ENCODE assay signal across 9 mouse cellular contexts in genomic region chr14:27022876-27023275, GRCm38 (mm10). TPM values are rescaled to one million over a fixed set of nuclear protein-coding genes. Genes with fewer than 3 reads are reported as not detected.
DNase-seq lines count a peak whose midpoint lies in the region; ATAC-seq and TF ChIP-seq lines count a peak whose summit lies in the region.
"Had no signal": no experiment of that assay in that cellular context is flagged by ENCODE, and none has a peak within 500 bp of the region (broad histone marks: within the 10 kb centered on the region; RNA-seq: fewer than 3 reads in every experiment).

No protein-coding gene starts in this region.

- H3K4me1 ChIP-seq in kidney, postnatal 0 days (replicated peaks; ENCODE audit: insufficient read depth, low read length) = no peaks in the 10 kb centered on the region
- H3K4me1 ChIP-seq in neural tube, embryonic 11.5 days (ENCODE audit: control insufficient read depth, insufficient read depth, low read length) = no peaks in the 10 kb centered on the region

- H3K9ac ChIP-seq in kidney, postnatal 0 days (ENCODE audit: low read depth, low read length) = no peak overlapping the region
- H3K9ac ChIP-seq in neural tube, embryonic 11.5 days (ENCODE audit: low read length) = no peak overlapping the region

- H3K4me3 ChIP-seq in kidney, postnatal 0 days (replicated peaks; ENCODE audit: low read depth, low read length) = no peak overlapping the region
- no peak overlapping the region for H3K4me3 ChIP-seq in neural tube, embryonic 11.5 days (ENCODE audit: low read depth, low read length)

- DNase-seq in heart, adult 18-20 months = peak; percentile 21 to 72
- DNase-seq in heart, adult 9 months (ENCODE audit: low spot score in 2 of 2) = no peak
- DNase-seq in ovary, postnatal 14 days (ENCODE audit: low spot score) = peak; percentile 46
- DNase-seq in ovary, postnatal 10 days (ENCODE audit: low spot score) = no peak
- DNase-seq in adrenal gland, postnatal 4 days (ENCODE audit: low spot score in 2 of 2) = peak; percentile 51
- peak; percentile 54 for DNase-seq in kidney, postnatal 0 days (ENCODE audit: low spot score)
- peak; percentile 68 for DNase-seq in neural tube, embryonic 11.5 days (ENCODE audit: low spot score)
- no peak for DNase-seq in Muller cell, postnatal 12 days (ENCODE audit: inconsistent ontology term)

- H3K36me3 ChIP-seq in kidney, postnatal 0 days (ENCODE audit: insufficient read depth, low read length) = no peaks in the 10 kb centered on the region
- H3K36me3 ChIP-seq in neural tube, embryonic 11.5 days (ENCODE audit: control insufficient read depth, insufficient read depth, low read length) = no peaks in the 10 kb centered on the region

- peak; percentile 82 for TF ChIP-seq CTCF in kidney, postnatal 0 days (IDR thresholded peaks at IDR 0.05; ENCODE audit: low read depth)

- H3K27ac ChIP-seq in kidney, postnatal 0 days = no peak overlapping the region
- no peak overlapping the region for H3K27ac ChIP-seq in neural tube, embryonic 11.5 days (ENCODE audit: low read depth, low read length)
- H3K27ac ChIP-seq: macrophage had no signal

- H3K4me2 ChIP-seq in kidney, postnatal 0 days (ENCODE audit: low read length) = no peak overlapping the region
- no peak overlapping the region for H3K4me2 ChIP-seq in neural tube, embryonic 11.5 days (ENCODE audit: low read depth)

- H3K27me3 ChIP-seq in kidney, postnatal 0 days (ENCODE audit: insufficient read depth, low read length) = no peaks in the 10 kb centered on the region
- H3K27me3 ChIP-seq in neural tube, embryonic 11.5 days (ENCODE audit: control insufficient read depth, insufficient read depth, low read length) = no peaks in the 10 kb centered on the region

- H3K9me3 ChIP-seq in kidney, postnatal 0 days (replicated peaks; ENCODE audit: low read length) = no peaks in the 10 kb centered on the region
- no peaks in the 10 kb centered on the region for H3K9me3 ChIP-seq in neural tube, embryonic 11.5 days (ENCODE audit: control insufficient read depth, low read length)

- WGBS in kidney, postnatal 0 days = 42% methylated on average over 11 of the region's 11 CpGs
- WGBS in neural tube, embryonic 11.5 days = 48% methylated on average over 11 of the region's 11 CpGs

- no peak for ATAC-seq in kidney, postnatal 0 days (replicated peaks; ENCODE audit: low FRiP score, low read depth)
- no peak for ATAC-seq in neural tube, embryonic 11.5 days (ENCODE audit: insufficient read depth, low FRiP score, low TSS enrichment)

RNA-seq across cellular contexts. Expression of gene Il17rd, which starts 15.9 kb away (rescaled TPM):
- total RNA-seq in heart, adult 18-20 months (2021) = 1 to 10 TPM; 3.7 to 4.1 TPM
- total RNA-seq in adrenal gland, postnatal 4 days (2021) = 10 to 100 TPM in 1 of 2 experiments, 1 to 10 TPM in 1; 7.1 to 10.1 TPM
- 3.9 TPM in 2 replicates for polyA plus RNA-seq in kidney, postnatal 0 days (2015; fragmentation: Nextera tagmentation; extraction: Ambion mirVana)
- 3.7 and 4.1 TPM in 2 replicates for polyA plus RNA-seq in neural tube, embryonic 11.5 days (2014; fragmentation: Nextera tagmentation; extraction: Ambion mirVana)

RNA-seq across cellular contexts. Expression of gene Hesx1, which starts 28.7 kb away (rescaled TPM):
- total RNA-seq in heart, adult 18-20 months (2021) = not detected
- under 1 TPM; 0.42 to 0.73 TPM for total RNA-seq in adrenal gland, postnatal 4 days (2021)
- polyA plus RNA-seq in kidney, postnatal 0 days (2015; fragmentation: Nextera tagmentation; extraction: Ambion mirVana) = 1.9 and 2.3 TPM in 2 replicates
- not detected in 2 replicates for polyA plus RNA-seq in neural tube, embryonic 11.5 days (2014; fragmentation: Nextera tagmentation; extraction: Ambion mirVana)

RNA-seq across cellular contexts. Expression of gene Appl1, which starts 51.8 kb away (rescaled TPM):
- 10 to 100 TPM; 13.9 to 16.6 TPM for total RNA-seq in heart, adult 18-20 months (2021)
- 10 to 100 TPM; 40.5 to 44.4 TPM for total RNA-seq in adrenal gland, postnatal 4 days (2021)
- 36.6 and 38.8 TPM in 2 replicates for polyA plus RNA-seq in kidney, postnatal 0 days (2015; fragmentation: Nextera tagmentation; extraction: Ambion mirVana)
- 32.7 and 39.2 TPM in 2 replicates for polyA plus RNA-seq in neural tube, embryonic 11.5 days (2014; fragmentation: Nextera tagmentation; extraction: Ambion mirVana)

Comparison
In these comparisons a context has a peak if more than half of its experiments do, and no peak if none do; other contexts are left out.
1. DNase-seq: peak in heart, adult 18-20 months (2 of 2), ovary, postnatal 14 days (single experiment), adrenal gland, postnatal 4 days (2 of 2), kidney, postnatal 0 days (single experiment) and neural tube, embryonic 11.5 days (single experiment); none in heart, adult 9 months (0 of 2), ovary, postnatal 10 days (single experiment) and Muller cell, postnatal 12 days (single experiment).